Mouse (Mus musculus) monocyte, adult 59 days (primary cell): Measurements from ENCODE around the gene Gm29289. TPM values are rescaled to one million over a fixed set of nuclear protein-coding genes. Genes with fewer than 3 reads are reported as not detected.

Experiments
- total RNA-seq, 2 experiments: library from RNA; stranded (reverse); gene quantifications; one replicate each; pipeline ENCODE4 v1.2.4; 2023

Gm29289 gene
- not detected for total RNA-seq

DNA sequence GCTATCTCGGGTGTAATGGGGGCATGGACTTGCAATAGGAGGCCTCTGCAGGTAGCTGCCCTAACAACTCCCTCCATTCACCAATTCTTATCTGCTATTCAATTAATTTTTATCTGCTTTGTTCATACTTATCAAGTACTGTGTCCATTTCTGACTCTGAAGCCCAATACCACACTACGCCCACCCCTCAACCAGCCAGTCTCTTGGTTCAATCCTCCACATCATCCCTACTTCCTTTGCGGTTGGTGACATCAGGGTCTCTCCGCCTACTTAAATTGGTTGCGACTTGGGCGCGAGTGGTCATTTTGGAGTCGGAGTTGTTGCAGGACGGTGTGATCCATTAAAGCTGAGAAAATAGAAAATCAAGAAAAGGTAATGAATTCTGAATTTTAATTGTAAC is at the start of gene Gm29289:
TSS of gene Gm29289 (plus strand) at position 301 of the 400 bp plus-strand sequence.

DNA sequence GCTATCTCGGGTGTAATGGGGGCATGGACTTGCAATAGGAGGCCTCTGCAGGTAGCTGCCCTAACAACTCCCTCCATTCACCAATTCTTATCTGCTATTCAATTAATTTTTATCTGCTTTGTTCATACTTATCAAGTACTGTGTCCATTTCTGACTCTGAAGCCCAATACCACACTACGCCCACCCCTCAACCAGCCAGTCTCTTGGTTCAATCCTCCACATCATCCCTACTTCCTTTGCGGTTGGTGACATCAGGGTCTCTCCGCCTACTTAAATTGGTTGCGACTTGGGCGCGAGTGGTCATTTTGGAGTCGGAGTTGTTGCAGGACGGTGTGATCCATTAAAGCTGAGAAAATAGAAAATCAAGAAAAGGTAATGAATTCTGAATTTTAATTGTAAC is 31.7 kb upstream of the Gm29289 start, which contains the start of gene Gm10352:
TSS of gene Gm10352 (plus strand) at position 301 of the 400 bp plus-strand sequence.

Other genes with a start within 250 kb of the Gm29289 start
- not detected for gene H2al2b, start 211.9 kb upstream of the Gm29289 start, total RNA-seq
- not detected for gene Gm4064, start 136.4 kb upstream of the Gm29289 start, total RNA-seq
- not detected for gene Rbmy, start 101.9 kb upstream of the Gm29289 start, total RNA-seq
- not detected for gene Gm10256, start 101.9 kb upstream of the Gm29289 start, total RNA-seq
- gene Gm10352, start 31.6 kb upstream of the Gm29289 start, total RNA-seq, result not detected